Mouse (Mus musculus): ENCODE measurements around the gene Ap1s1. TPM values are rescaled to one million over a fixed set of nuclear protein-coding genes. Genes with fewer than 3 reads are reported as not detected.

Gene Ap1s1
- polyA plus RNA-seq, 1 experiment from 2014 or later, result 257 TPM

DNA sequence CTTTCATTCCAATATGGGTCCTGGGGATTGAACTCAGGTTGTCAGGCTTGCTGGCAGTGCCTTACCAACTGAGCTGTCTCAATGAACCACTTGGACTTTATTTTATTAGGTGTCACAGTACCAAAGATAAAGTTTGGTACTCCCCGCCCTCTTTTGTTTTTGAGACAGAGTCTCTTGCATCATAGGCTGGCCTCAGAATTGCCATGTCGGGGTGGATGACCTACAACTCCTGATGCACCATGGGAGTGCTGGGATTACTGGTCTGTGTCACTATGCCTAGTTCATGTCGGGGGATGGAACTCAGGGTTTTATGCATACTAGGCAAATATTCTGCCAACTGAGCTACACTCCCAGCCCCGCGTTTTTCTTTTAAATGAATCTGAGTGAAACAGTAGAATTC lies 8.9 kb upstream of the Ap1s1 start:
- no peaks in the 10 kb centered on the region for H3K36me3 ChIP-seq
- H3K9me3 ChIP-seq, result no peaks in the 10 kb centered on the region
- H3K9ac ChIP-seq (replicated peaks), result no peak overlapping the region
- H3K4me2 ChIP-seq (replicated peaks), result no peak overlapping the region
- H3K4me3 ChIP-seq, result no peak overlapping the region
- H3K4me1 ChIP-seq, result no peaks in the 10 kb centered on the region
- no peak overlapping the region for H3K27ac ChIP-seq (replicated peaks)
- H3K27me3 ChIP-seq, result no peaks in the 10 kb centered on the region
- WGBS, result 80% methylated on average over 5 of the region's 5 CpGs
- no peak for ATAC-seq (replicated peaks)

DNA sequence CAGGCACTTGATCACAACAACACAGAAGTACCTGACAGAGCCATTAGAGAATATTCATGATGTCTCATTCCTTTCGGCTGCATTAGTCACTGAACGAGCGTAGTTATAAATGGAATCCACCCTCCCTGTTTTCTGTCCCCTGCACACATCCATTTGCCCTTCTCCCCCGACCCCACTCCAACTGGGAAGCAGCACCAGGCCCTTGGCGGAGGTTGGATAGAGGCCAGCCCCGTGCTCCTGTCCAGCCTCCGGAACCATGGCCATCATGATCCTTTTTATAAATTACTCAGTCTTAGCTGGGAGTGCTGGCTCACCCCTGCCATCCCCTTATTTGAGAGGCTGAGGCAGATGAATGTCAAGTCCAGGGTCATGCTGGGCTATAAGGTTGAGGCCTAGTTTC lies 8.4 kb upstream of the Ap1s1 start:
- Histone ChIP-seq H3K9ac (replicated peaks) (no peak overlapping the region), H3K27ac (replicated peaks) (no peak overlapping the region), H3K4me1 (no peaks in the 10 kb centered on the region), H3K4me2 (replicated peaks) (no peak overlapping the region), H3K27me3 (no peaks in the 10 kb centered on the region), H3K4me3 (no peak overlapping the region), H3K9me3 (no peaks in the 10 kb centered on the region), H3K36me3 (no peaks in the 10 kb centered on the region)
- WGBS, result 83% methylated on average over 7 of the region's 7 CpGs
- ATAC-seq (replicated peaks), result no peak

DNA sequence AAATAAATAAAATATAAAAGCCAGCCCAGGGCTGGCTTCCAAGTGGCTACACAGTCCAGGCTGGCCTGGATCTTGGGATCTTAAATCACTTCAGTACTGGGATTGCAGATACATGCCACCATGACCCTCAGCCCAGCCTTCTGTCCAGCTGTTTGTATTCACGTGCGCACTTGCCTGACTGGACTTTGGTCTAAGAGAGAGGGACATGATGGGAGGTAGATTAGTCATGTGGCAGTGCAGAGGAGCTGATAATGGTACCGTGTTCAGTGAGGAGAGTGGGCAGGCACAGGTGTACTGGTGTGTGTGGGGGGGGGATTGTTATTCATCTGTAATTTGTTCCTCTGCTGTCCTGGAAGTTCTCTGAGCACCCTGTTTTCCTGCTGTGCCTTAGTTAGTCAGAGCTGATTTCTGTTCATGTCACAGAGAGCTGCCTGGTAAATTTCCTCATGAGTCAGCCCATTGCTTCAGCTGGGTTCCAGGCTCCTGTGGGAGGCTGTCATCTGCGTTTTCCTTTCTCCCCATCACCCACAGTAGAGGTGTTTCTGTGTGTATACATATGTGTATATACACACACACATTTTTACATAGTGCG lies 6.1 kb upstream of the Ap1s1 start:
- H3K36me3 ChIP-seq, result no peaks in the 10 kb centered on the region
- 0 out of 2 replicates have a peak, but pooled peaks cover under 1% of the 10 kb centered on the region for H3K4me1 ChIP-seq
- no peak overlapping the region for H3K4me2 ChIP-seq (replicated peaks)
- no peaks in the 10 kb centered on the region for H3K9me3 ChIP-seq
- no peak overlapping the region for H3K4me3 ChIP-seq
- ATAC-seq (replicated peaks), result no peak
- no peak overlapping the region for H3K9ac ChIP-seq (replicated peaks)
- H3K27ac ChIP-seq (replicated peaks), result no peak overlapping the region
- H3K27me3 ChIP-seq, result no peaks in the 10 kb centered on the region
- 87% methylated on average over 5 of the region's 5 CpGs for WGBS

DNA sequence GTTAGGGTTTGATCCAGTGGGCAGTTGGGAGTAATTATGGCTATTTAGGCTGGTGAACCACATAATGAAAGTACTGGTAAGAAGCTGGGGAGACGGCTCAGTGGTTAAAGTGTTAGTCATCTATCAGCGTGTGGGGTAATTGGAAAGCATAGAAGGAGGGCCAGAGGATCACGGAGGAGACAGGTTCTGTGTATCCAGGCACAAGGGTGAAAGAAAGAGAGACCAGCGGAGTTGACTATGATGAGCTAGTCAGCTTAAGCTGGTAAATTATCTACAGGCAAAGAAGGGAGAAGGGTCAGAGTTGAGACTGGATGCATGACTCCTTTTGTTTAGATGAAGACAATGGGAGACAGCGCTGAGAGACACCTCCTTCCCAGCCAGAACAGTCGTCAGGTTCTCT lies 5.2 kb upstream of the Ap1s1 start:
- no peak overlapping the region for H3K4me3 ChIP-seq
- no peaks in the 10 kb centered on the region for H3K27me3 ChIP-seq
- no peak overlapping the region for H3K9ac ChIP-seq (replicated peaks)
- H3K4me1 ChIP-seq, result peaks cover 9% of the 10 kb centered on the region
- 55% methylated on average over 6 of the region's 6 CpGs for WGBS
- no peak overlapping the region for H3K27ac ChIP-seq (replicated peaks)
- H3K36me3 ChIP-seq, result no peaks in the 10 kb centered on the region
- no peak for ATAC-seq (replicated peaks)
- H3K9me3 ChIP-seq, result no peaks in the 10 kb centered on the region
- no peak overlapping the region for H3K4me2 ChIP-seq (replicated peaks)

DNA sequence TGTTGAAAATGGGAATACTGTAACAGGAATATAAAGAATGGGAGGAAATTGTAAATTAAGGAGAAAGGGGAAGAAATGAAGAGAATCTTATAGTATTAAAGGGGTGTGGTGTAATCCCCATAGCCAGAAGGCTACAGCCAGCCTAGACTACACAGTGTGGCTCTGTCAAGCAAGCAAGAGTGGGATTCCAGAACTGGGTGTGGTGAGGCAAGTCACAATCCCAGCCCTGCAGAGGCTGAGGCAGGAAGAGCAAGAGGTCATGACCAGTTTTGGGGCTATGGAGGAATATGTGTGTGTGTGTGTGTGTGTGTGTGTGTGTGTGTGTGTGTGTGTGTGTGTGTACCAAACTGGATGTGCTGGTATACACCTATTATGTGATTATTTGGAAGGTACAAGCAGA lies 1.1 kb upstream of the Ap1s1 start:
- Histone ChIP-seq H3K4me2 (replicated peaks) (no peak overlapping the region), H3K4me1 (peaks cover 20% of the 10 kb centered on the region), H3K27ac (replicated peaks) (peak overlapping the region; percentile 81; the same call in 1 of the 2 replicates), H3K9ac (replicated peaks) (no peak overlapping the region), H3K27me3 (no peaks in the 10 kb centered on the region), H3K4me3 (no peak overlapping the region), H3K36me3 (peaks cover 8% of the 10 kb centered on the region), H3K9me3 (no peaks in the 10 kb centered on the region)
- ATAC-seq (replicated peaks), result no peak

DNA sequence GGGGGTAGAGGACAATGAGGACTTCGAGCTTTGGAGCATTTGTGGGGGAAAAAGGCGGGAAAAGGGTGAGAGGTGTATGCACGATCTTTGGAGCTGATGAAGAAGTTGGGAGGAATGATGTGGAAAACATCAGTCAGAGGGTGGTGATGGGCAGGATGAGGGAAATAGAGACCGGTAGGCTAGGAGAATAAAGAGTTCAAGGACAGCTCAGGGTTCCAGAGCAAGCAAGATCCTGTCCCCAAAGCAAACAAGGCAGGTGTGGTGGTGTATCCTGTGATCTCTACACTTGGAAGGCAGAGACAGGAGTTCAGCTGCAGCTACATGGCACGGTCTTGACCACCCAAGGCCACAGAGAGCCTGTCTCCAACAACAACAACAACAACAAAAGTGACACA lies 386 bp upstream of the Ap1s1 start:
- Histone ChIP-seq H3K27ac (replicated peaks) (peak overlapping the region; percentile 81), H3K4me2 (replicated peaks) (peak overlapping the region; percentile 87), H3K9me3 (no peaks in the 10 kb centered on the region), H3K4me3 (peak overlapping the region; percentile 82), H3K36me3 (peaks cover 14% of the 10 kb centered on the region), H3K9ac (replicated peaks) (no peak overlapping the region), H3K4me1 (peaks cover 20% of the 10 kb centered on the region), H3K27me3 (no peaks in the 10 kb centered on the region)
- WGBS, result 19% methylated on average over 5 of the region's 5 CpGs
- no peak; the same call in 1 of the 2 replicates for ATAC-seq (replicated peaks)

DNA sequence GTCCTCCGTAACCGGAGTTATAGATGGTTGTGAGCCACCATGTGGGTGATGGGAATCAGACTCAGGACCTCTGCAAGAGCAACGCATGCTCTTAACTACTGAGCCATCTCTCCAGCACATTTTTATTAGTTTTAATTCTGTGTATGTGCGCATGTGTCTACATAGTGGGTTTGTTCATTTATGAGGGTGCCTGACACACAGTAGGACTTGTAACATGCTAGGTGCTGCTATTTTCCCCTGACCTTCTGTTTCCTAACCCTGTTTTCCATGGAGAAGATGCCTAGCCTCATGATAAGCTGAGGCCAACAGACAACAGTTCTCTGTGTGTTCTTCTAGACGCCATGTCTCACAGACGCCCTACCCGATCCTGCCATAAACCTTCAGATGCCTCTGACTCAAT lies 1.9 kb downstream of the Ap1s1 start:
- H3K36me3 ChIP-seq, result peaks cover 35% of the 10 kb centered on the region
- no peak overlapping the region for H3K4me2 ChIP-seq (replicated peaks)
- H3K4me3 ChIP-seq, result no peak overlapping the region
- no peak for ATAC-seq (replicated peaks)
- H3K9ac ChIP-seq (replicated peaks), result no peak overlapping the region
- H3K27ac ChIP-seq (replicated peaks), result no peak overlapping the region
- H3K27me3 ChIP-seq, result no peaks in the 10 kb centered on the region
- H3K9me3 ChIP-seq, result no peaks in the 10 kb centered on the region
- peaks cover 20% of the 10 kb centered on the region for H3K4me1 ChIP-seq
- WGBS, result 95% methylated on average over 7 of the region's 7 CpGs

DNA sequence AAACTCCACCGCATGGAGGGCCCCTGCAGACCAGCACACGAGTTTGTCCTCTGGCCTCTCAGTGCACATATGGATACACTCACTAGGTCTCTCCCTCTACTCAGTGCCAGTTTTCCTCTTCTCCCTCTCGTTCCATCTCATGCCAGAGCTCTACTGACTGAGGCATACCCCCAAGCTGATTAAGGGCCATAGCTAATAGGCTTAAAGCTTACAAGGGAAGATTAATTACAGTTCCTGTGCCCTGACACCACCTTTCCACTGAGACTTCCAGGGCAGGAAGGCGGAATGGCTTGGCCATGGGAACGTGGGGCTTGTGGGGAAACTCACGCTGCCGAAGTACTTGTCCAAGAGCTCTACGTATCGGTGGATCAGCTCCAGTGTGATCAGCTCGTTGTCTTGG lies 4.5 kb downstream of the Ap1s1 start:
- H3K36me3 ChIP-seq, result peaks cover 49% of the 10 kb centered on the region
- no peak for ATAC-seq (replicated peaks)
- H3K9ac ChIP-seq (replicated peaks), result no peak overlapping the region
- H3K9me3 ChIP-seq, result no peaks in the 10 kb centered on the region
- no peak overlapping the region for H3K4me3 ChIP-seq
- no peak overlapping the region for H3K27ac ChIP-seq (replicated peaks)
- WGBS, result 86% methylated on average over 10 of the region's 10 CpGs
- H3K4me1 ChIP-seq, result peaks cover 14% of the 10 kb centered on the region
- H3K4me2 ChIP-seq (replicated peaks), result no peak overlapping the region
- no peaks in the 10 kb centered on the region for H3K27me3 ChIP-seq

DNA sequence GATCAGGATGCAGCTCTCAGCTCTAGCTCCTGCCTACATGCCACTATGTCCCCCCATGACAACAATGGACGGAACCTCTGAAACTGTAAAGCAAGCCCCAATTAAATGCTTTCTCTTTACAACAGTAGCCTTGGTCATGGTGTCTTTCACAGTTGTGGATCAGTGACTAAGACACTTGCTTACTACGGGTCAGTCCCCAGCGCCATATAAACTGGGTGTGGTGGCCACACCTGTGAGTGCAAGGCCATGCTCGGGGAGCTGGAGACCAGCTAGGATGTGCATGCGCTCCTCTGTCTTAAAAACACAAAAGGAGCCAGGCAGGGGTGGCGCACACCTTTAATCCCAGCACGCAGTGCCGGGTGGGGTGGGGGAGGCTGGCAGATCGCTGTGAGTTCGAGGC lies 6.5 kb downstream of the Ap1s1 start:
- peaks cover 49% of the 10 kb centered on the region for H3K36me3 ChIP-seq
- peaks cover under 1% of the 10 kb centered on the region for H3K4me1 ChIP-seq
- no peak overlapping the region for H3K4me2 ChIP-seq (replicated peaks)
- no peak for ATAC-seq (replicated peaks)
- WGBS, result 92% methylated on average over 10 of the region's 10 CpGs
- H3K27me3 ChIP-seq, result no peaks in the 10 kb centered on the region
- H3K27ac ChIP-seq (replicated peaks), result no peak overlapping the region
- H3K9ac ChIP-seq (replicated peaks), result no peak overlapping the region
- no peaks in the 10 kb centered on the region for H3K9me3 ChIP-seq
- H3K4me3 ChIP-seq, result no peak overlapping the region

DNA sequence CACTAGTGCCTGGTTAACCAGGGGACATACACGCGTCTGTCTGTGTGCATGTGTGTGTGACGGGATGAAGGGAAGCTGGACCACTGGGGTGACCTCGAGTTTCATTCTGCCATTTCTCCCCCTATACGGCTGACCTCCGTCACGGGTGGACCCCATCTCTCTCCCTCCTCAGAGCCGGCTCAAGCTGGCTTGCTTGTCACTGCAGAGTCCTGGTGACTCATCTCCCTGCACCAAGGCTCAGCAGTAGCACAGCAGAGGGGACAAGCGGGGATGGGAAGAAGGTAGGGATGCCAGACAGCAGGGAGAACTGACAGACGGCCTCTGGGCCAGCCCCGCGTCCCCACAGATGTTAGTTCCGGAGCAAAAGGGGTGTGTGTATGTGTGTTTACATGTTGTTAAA lies 9.7 kb downstream of the Ap1s1 start:
- no peak overlapping the region for H3K9ac ChIP-seq (replicated peaks)
- H3K4me2 ChIP-seq (replicated peaks), result no peak overlapping the region
- H3K4me3 ChIP-seq, result no peak overlapping the region
- H3K4me1 ChIP-seq, result peaks cover 18% of the 10 kb centered on the region
- peaks cover 6% of the 10 kb centered on the region for H3K27me3 ChIP-seq
- peaks cover 33% of the 10 kb centered on the region for H3K36me3 ChIP-seq
- 87% methylated on average over 13 of the region's 13 CpGs for WGBS
- ATAC-seq (replicated peaks), result no peak
- no peak overlapping the region for H3K27ac ChIP-seq (replicated peaks)
- no peaks in the 10 kb centered on the region for H3K9me3 ChIP-seq

DNA sequence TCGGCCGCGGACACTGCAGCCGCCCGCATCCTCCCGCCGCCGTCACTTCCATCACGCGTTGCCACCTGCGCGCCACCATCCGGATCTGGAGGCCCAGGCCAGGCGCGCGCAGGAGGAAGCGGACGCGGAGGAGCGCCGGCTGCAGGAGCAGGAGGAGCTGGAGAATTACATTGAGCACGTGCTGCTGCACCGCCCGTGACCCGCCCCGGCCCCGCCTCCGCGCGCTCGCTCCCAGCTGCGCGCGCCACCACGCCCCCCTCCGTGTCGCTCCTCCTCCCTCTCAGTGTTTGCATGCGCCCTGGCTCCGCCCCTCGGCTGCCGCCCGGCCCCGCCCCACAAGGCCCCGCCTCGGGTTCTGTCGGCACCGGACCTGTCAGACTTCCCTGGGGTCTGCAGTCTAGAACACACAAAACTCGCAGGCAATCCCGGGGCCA lies 13.3 kb downstream of the Ap1s1 start:
- Histone ChIP-seq H3K9me3 (no peaks in the 10 kb centered on the region), H3K4me3 (peak overlapping the region; percentile 48), H3K36me3 (peaks cover 3% of the 10 kb centered on the region), H3K27me3 (peaks cover 37% of the 10 kb centered on the region), H3K27ac (replicated peaks) (peak overlapping the region; percentile 56), H3K4me1 (peaks cover 41% of the 10 kb centered on the region), H3K9ac (replicated peaks) (peak overlapping the region; percentile 59), H3K4me2 (replicated peaks) (peak overlapping the region; percentile 99)
- WGBS, result under 1% methylated on average over 49 of the region's 49 CpGs
- peak; percentile 72 for ATAC-seq (replicated peaks)

DNA sequence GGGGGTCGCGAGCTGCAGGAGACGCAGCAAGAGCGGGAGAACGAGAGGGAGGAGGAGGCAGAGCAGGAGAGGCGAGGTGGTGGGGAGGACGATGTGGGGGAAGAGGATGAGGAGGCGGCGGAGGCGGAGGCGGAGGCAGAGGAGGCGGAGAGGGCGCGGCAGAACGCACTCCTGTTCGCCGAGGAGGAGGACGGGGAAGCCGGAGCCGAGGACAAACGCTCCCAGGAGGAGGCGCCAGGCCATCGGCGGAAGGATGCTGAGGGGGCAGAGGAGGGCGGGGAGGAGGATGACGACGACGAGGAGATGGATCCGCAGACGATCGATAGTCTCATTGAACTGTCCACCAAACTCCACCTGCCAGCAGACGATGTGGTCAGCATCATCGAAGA lies 13.9 kb downstream of the Ap1s1 start:
- ATAC-seq (replicated peaks), result peak; percentile 3; the same call in 1 of the 2 replicates
- no peaks in the 10 kb centered on the region; the same call in 1 of the 2 replicates for H3K36me3 ChIP-seq
- H3K27ac ChIP-seq (replicated peaks), result 0 out of 2 replicates have a peak overlapping the region, but pooled peaks have one; percentile 9
- peak overlapping the region; percentile 99 for H3K4me2 ChIP-seq (replicated peaks)
- peak overlapping the region; percentile 59 for H3K9ac ChIP-seq (replicated peaks)
- WGBS, result under 1% methylated on average over 32 of the region's 33 CpGs
- H3K4me3 ChIP-seq, result peak overlapping the region; percentile 48
- no peaks in the 10 kb centered on the region for H3K9me3 ChIP-seq
- H3K27me3 ChIP-seq, result peaks cover 41% of the 10 kb centered on the region
- peaks cover 41% of the 10 kb centered on the region for H3K4me1 ChIP-seq

All from forebrain, embryonic 15.5 days (tissue).